Mouse (Mus musculus): ENCODE measurements around the gene Tcte1.

Gene Tcte1

GRCm38 (mm10) chr17:45551816-45552451 lies 28.7 kb downstream of the Tcte1 start:
- Histone ChIP-seq H3K36me3 (ENCODE audit: insufficient read depth, low read length) (no peaks in the 10 kb centered on the region), H3K4me1 (replicated peaks; ENCODE audit: low read depth, low read length) (peaks cover 57% of the 10 kb centered on the region), H3K9me3 (ENCODE audit: low read length) (no peaks in the 10 kb centered on the region), H3K4me3 (replicated peaks; ENCODE audit: low read length) (no peak overlapping the region), H3K27me3 (ENCODE audit: insufficient read depth, low read length) (peaks cover 37% of the 10 kb centered on the region)
- TF ChIP-seq CTCF (conservative IDR thresholded peaks at IDR 0.05; ENCODE audit: low read length) (peak; percentile 95), POU5F1 (IDR thresholded peaks at IDR 0.05; ENCODE audit: borderline replicate concordance, low read length) (no peak)

GRCm38 (mm10) chr17:45553065-45553464 lies 29.8 kb downstream of the Tcte1 start:
- no peaks in the 10 kb centered on the region for H3K9me3 ChIP-seq (ENCODE audit: low read length)

GRCm38 (mm10) chr17:45554420-45554819 lies 31.2 kb downstream of the Tcte1 start:
- TF ChIP-seq POU5F1 (IDR thresholded peaks at IDR 0.05; ENCODE audit: borderline replicate concordance, low read length) (no peak), CTCF (conservative IDR thresholded peaks at IDR 0.05; ENCODE audit: low read length) (no peak), NANOG (IDR thresholded peaks at IDR 0.05; ENCODE audit: borderline replicate concordance, low read length) (no peak)
- no peak overlapping the region for H3K4me3 ChIP-seq (replicated peaks; ENCODE audit: low read length)
- peaks cover 29% of the 10 kb centered on the region for H3K27me3 ChIP-seq (ENCODE audit: insufficient read depth, low read length)
- H3K36me3 ChIP-seq (ENCODE audit: insufficient read depth, low read length): peaks cover 10% of the 10 kb centered on the region; the same call in 1 of the 2 replicates
- H3K4me1 ChIP-seq (replicated peaks; ENCODE audit: low read depth, low read length): peaks cover 70% of the 10 kb centered on the region
- H3K9me3 ChIP-seq (ENCODE audit: low read length): no peaks in the 10 kb centered on the region

More at GRCm38 (mm10) chr17:45553065-45553464, 29.8 kb downstream of the Tcte1 start:
- H3K4me3 ChIP-seq (replicated peaks; ENCODE audit: low read length): no peak overlapping the region
- peaks cover 33% of the 10 kb centered on the region for H3K27me3 ChIP-seq (ENCODE audit: insufficient read depth, low read length)
- H3K4me1 ChIP-seq (replicated peaks; ENCODE audit: low read depth, low read length): peaks cover 64% of the 10 kb centered on the region
- no peaks in the 10 kb centered on the region for H3K36me3 ChIP-seq (ENCODE audit: insufficient read depth, low read length)
- TF ChIP-seq CTCF (conservative IDR thresholded peaks at IDR 0.05; ENCODE audit: low read length): no peak

GRCm38 (mm10) chr17:45555452-45556106 lies 32.3 kb downstream of the Tcte1 start, which contains the start of gene Nfkbie:
Gene Nfkbie (plus strand): TSS chr17:45555703.
- Histone ChIP-seq H3K4me3 (replicated peaks; ENCODE audit: low read length) (peak within 1 kb of the TSS; percentile 92), H3K27me3 (ENCODE audit: insufficient read depth, low read length) (peaks cover 26% of the 10 kb centered on the region), H3K9me3 (ENCODE audit: low read length) (no peaks in the 10 kb centered on the region), H3K36me3 (ENCODE audit: insufficient read depth, low read length) (peaks cover 18% of the 10 kb centered on the region), H3K4me1 (replicated peaks; ENCODE audit: low read depth, low read length) (peaks cover 66% of the 10 kb centered on the region)
- TF ChIP-seq NANOG (IDR thresholded peaks at IDR 0.05; ENCODE audit: borderline replicate concordance, low read length): no peak
- TF ChIP-seq POU5F1 (IDR thresholded peaks at IDR 0.05; ENCODE audit: borderline replicate concordance, low read length): no peak
- no peak for TF ChIP-seq CTCF (conservative IDR thresholded peaks at IDR 0.05; ENCODE audit: low read length)

- peaks cover 20% of the 10 kb centered on the region for H3K36me3 ChIP-seq (ENCODE audit: insufficient read depth, low read length)
- TF ChIP-seq CTCF (conservative IDR thresholded peaks at IDR 0.05; ENCODE audit: low read length) (no peak), POU5F1 (IDR thresholded peaks at IDR 0.05; ENCODE audit: borderline replicate concordance, low read length) (no peak), NANOG (IDR thresholded peaks at IDR 0.05; ENCODE audit: borderline replicate concordance, low read length) (no peak)
- peaks cover 61% of the 10 kb centered on the region for H3K4me1 ChIP-seq (replicated peaks; ENCODE audit: low read depth, low read length)
- H3K4me3 ChIP-seq (replicated peaks; ENCODE audit: low read length): peak overlapping the region; percentile 92
- no peaks in the 10 kb centered on the region for H3K9me3 ChIP-seq (ENCODE audit: low read length)
- peaks cover 26% of the 10 kb centered on the region for H3K27me3 ChIP-seq (ENCODE audit: insufficient read depth, low read length)
Observed at GRCm38 (mm10) chr17:45556107-45556489, 32.9 kb downstream of the Tcte1 start.

- peaks cover 26% of the 10 kb centered on the region for H3K27me3 ChIP-seq (ENCODE audit: insufficient read depth, low read length)
- TF ChIP-seq NANOG (IDR thresholded peaks at IDR 0.05; ENCODE audit: borderline replicate concordance, low read length) (no peak), POU5F1 (IDR thresholded peaks at IDR 0.05; ENCODE audit: borderline replicate concordance, low read length) (no peak), CTCF (conservative IDR thresholded peaks at IDR 0.05; ENCODE audit: low read length) (no peak)
- no peaks in the 10 kb centered on the region for H3K9me3 ChIP-seq (ENCODE audit: low read length)
- peaks cover 55% of the 10 kb centered on the region for H3K4me1 ChIP-seq (replicated peaks; ENCODE audit: low read depth, low read length)
- peaks cover 20% of the 10 kb centered on the region for H3K36me3 ChIP-seq (ENCODE audit: insufficient read depth, low read length)
- H3K4me3 ChIP-seq (replicated peaks; ENCODE audit: low read length): peak overlapping the region; percentile 92
Observed at GRCm38 (mm10) chr17:45556514-45557245, 33.4 kb downstream of the Tcte1 start.

GRCm38 (mm10) chr17:45557246-45557824 lies 34.1 kb downstream of the Tcte1 start:
- H3K27me3 ChIP-seq (ENCODE audit: insufficient read depth, low read length): peaks cover 26% of the 10 kb centered on the region
- no peaks in the 10 kb centered on the region for H3K9me3 ChIP-seq (ENCODE audit: low read length)
- H3K4me1 ChIP-seq (replicated peaks; ENCODE audit: low read depth, low read length): peaks cover 51% of the 10 kb centered on the region
- H3K4me3 ChIP-seq (replicated peaks; ENCODE audit: low read length): no peak overlapping the region
- TF ChIP-seq POU5F1 (IDR thresholded peaks at IDR 0.05; ENCODE audit: borderline replicate concordance, low read length) (no peak), NANOG (IDR thresholded peaks at IDR 0.05; ENCODE audit: borderline replicate concordance, low read length) (no peak), CTCF (conservative IDR thresholded peaks at IDR 0.05; ENCODE audit: low read length) (no peak)
- peaks cover 23% of the 10 kb centered on the region for H3K36me3 ChIP-seq (ENCODE audit: insufficient read depth, low read length)

Data from E14TG2a.4 (cell line).